Mouse (Mus musculus): Measurements from ENCODE around the gene Supt3.

DNA sequence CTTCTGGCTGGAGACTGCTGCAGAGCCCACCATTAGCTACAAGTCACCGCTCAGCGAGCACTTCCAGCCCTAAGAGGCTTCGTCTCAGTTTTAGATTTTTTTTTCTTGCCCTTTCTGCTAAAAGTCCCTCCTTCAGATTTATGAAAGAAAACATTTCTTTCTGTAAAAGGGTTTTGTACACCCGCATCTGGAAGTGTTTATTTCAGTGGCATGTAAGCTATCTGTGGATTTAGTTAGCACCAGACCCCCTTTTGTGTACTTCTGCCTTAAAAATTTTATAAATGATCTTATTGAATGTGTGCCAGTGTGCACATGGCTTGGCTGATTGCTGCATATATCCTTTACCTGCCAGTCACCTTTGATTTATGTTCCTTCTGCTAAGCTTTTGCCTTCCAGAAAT, 277.6 kb downstream of the Supt3 start:
- no peak for TF ChIP-seq GATA1 (IDR thresholded peaks at IDR 0.05; ENCODE audit: borderline replicate concordance, low read length)
- no peak for TF ChIP-seq FLI1 (IDR thresholded peaks at IDR 0.05; ENCODE audit: low read length)
